Mouse (Mus musculus): ENCODE results near the gene Camta1.

Camta1 gene

GRCm38 (mm10) chr4:151767361-151767760, 94.3 kb downstream of the Camta1 start:
- CTCF ChIA-PET: no interaction called here
- POLR2A ChIA-PET: interaction anchor here in 1 of 4 experiments (1.0 kb wide), 1 partner anchor 14 kb away, joined by 3 read pairs; no protein-coding TSS in a partner anchor

- POLR2A ChIA-PET: interaction anchor here in 1 of 4 experiments (0.7 kb wide), 1 partner anchor 14 kb away, joined by 3 read pairs; no protein-coding TSS in a partner anchor
- CTCF ChIA-PET: interaction anchor here in 1 of 4 experiments (0.5 kb wide), 1 partner anchor 25 kb away, joined by 3 read pairs; no protein-coding TSS in a partner anchor
Observed at GRCm38 (mm10) chr4:151765376-151765775, 96.3 kb downstream of the Camta1 start.

GRCm38 (mm10) chr4:151763928-151764327, 97.7 kb downstream of the Camta1 start:
- ChIA-PET CTCF (interaction anchor here in 2 of 4 experiments (0.5 to 1.0 kb wide), 4 partner anchors 17 to 169 kb away, joined by 3 to 7 read pairs (median 3); no protein-coding TSS in a partner anchor), POLR2A (interaction anchor here in 2 of 4 experiments (0.5 to 2.0 kb wide), 3 partner anchors 14 to 645 kb away, joined by 3 to 6 read pairs (median 3); no protein-coding TSS in a partner anchor)

- CTCF ChIA-PET: interaction anchor here in 1 of 4 experiments (1.1 to 2.3 kb wide), 4 partner anchors 11 to 149 kb away, joined by 3 to 6 read pairs (median 5); no protein-coding TSS in a partner anchor
- POLR2A ChIA-PET: interaction anchor here in 1 of 4 experiments (0.8 to 1.7 kb wide), 2 partner anchors 16 to 339 kb away, joined by 4 read pairs; no protein-coding TSS in a partner anchor
Observed at GRCm38 (mm10) chr4:151759095-151759494, 102.6 kb downstream of the Camta1 start.

GRCm38 (mm10) chr4:151758337-151758736, 103.3 kb downstream of the Camta1 start:
- ChIA-PET CTCF (interaction anchor here in 2 of 4 experiments (0.7 to 2.3 kb wide), 10 partner anchors 10 to 275 kb away, joined by 3 to 7 read pairs (median 4); no protein-coding TSS in a partner anchor), POLR2A (interaction anchor here in 3 of 4 experiments (0.5 to 1.7 kb wide), 3 partner anchors 17 to 104 kb away, joined by 3 to 8 read pairs (median 4); partner anchors contain the start of gene Camta1 (in 1 of the 3))

GRCm38 (mm10) chr4:151757261-151757660, 104.4 kb downstream of the Camta1 start:
- ChIA-PET POLR2A (no interaction called here), CTCF (interaction anchor here in 1 of 4 experiments (0.7 kb wide), 1 partner anchor 27 kb away, joined by 3 read pairs; no protein-coding TSS in a partner anchor)

GRCm38 (mm10) chr4:151756400-151756799, 105.3 kb downstream of the Camta1 start:
- ChIA-PET CTCF (interaction anchor here in 1 of 4 experiments (0.6 kb wide), 1 partner anchor 476 kb away, joined by 3 read pairs; no protein-coding TSS in a partner anchor), POLR2A (interaction anchor here in 1 of 4 experiments (0.5 to 1.3 kb wide), 2 partner anchors 17 to 839 kb away, joined by 3 to 5 read pairs; no protein-coding TSS in a partner anchor)

- CTCF ChIA-PET: no interaction called here
Observed at GRCm38 (mm10) chr4:151753231-151753630, 108.4 kb downstream of the Camta1 start.

GRCm38 (mm10) chr4:151752551-151752950, 109.1 kb downstream of the Camta1 start:
- POLR2A ChIA-PET: interaction anchor here in 2 of 4 experiments (1.1 to 2.4 kb wide), 3 partner anchors 11 to 21 kb away, joined by 4 to 5 read pairs (median 4); no protein-coding TSS in a partner anchor
- CTCF ChIA-PET: no interaction called here

More at GRCm38 (mm10) chr4:151753231-151753630, 108.4 kb downstream of the Camta1 start:
- POLR2A ChIA-PET: interaction anchor here in 2 of 4 experiments (1.1 to 2.4 kb wide), 3 partner anchors 11 to 21 kb away, joined by 4 to 5 read pairs (median 4); no protein-coding TSS in a partner anchor

GRCm38 (mm10) chr4:151751270-151751945, 110.3 kb downstream of the Camta1 start:
- ChIA-PET POLR2A (interaction anchor here in 3 of 4 experiments (0.5 to 2.4 kb wide), 6 partner anchors 9 to 1989 kb away, joined by 3 to 5 read pairs (median 3); no protein-coding TSS in a partner anchor), CTCF (interaction anchor here in 3 of 4 experiments (0.5 to 0.9 kb wide), 4 partner anchors 21 to 534 kb away, joined by 3 to 4 read pairs (median 3); partner anchors contain the start of gene Dnajc11 (in 1 of the 3))

GRCm38 (mm10) chr4:151747723-151748122, 114.0 kb downstream of the Camta1 start:
- CTCF ChIA-PET: interaction anchor here in 1 of 4 experiments (1.8 kb wide), 1 partner anchor 11 kb away, joined by 5 read pairs; no protein-coding TSS in a partner anchor

GRCm38 (mm10) chr4:151746002-151746606, 115.6 kb downstream of the Camta1 start:
- ChIA-PET POLR2A (interaction anchor here in 2 of 4 experiments (0.6 to 1.4 kb wide), 3 partner anchors 14 to 674 kb away, joined by 3 read pairs; no protein-coding TSS in a partner anchor), CTCF (interaction anchor here in 1 of 4 experiments (1.1 kb wide), 1 partner anchor 136 kb away, joined by 3 read pairs; no protein-coding TSS in a partner anchor)

More at GRCm38 (mm10) chr4:151747723-151748122, 114.0 kb downstream of the Camta1 start:
- POLR2A ChIA-PET: interaction anchor here in 1 of 4 experiments (1.1 kb wide), 1 partner anchor 9 kb away, joined by 3 read pairs; no protein-coding TSS in a partner anchor

- POLR2A ChIA-PET: interaction anchor here in 1 of 4 experiments (0.6 to 1.8 kb wide), 3 partner anchors 10 to 54 kb away, joined by 4 to 5 read pairs (median 5); no protein-coding TSS in a partner anchor
- CTCF ChIA-PET: interaction anchor here in 2 of 4 experiments (0.6 to 1.6 kb wide), 2 partner anchors 110 to 459 kb away, joined by 3 to 4 read pairs; no protein-coding TSS in a partner anchor
Observed at GRCm38 (mm10) chr4:151741249-151742137, 120.2 kb downstream of the Camta1 start.

- POLR2A ChIA-PET: interaction anchor here in 3 of 4 experiments (0.5 to 1.3 kb wide), 4 partner anchors 16 to 1087 kb away, joined by 3 to 7 read pairs (median 3); no protein-coding TSS in a partner anchor
- CTCF ChIA-PET: interaction anchor here in 1 of 4 experiments (0.7 kb wide), 1 partner anchor 26 kb away, joined by 3 read pairs; no protein-coding TSS in a partner anchor
Observed at GRCm38 (mm10) chr4:151739348-151739956, 122.2 kb downstream of the Camta1 start.

- ChIA-PET POLR2A (interaction anchor here in 3 of 4 experiments (0.6 to 1.3 kb wide), 8 partner anchors 9 to 1087 kb away, joined by 3 to 8 read pairs (median 3); no protein-coding TSS in a partner anchor), CTCF (interaction anchor here in 2 of 4 experiments (0.6 to 0.9 kb wide), 2 partner anchors 24 to 129 kb away, joined by 3 to 4 read pairs; no protein-coding TSS in a partner anchor)
Observed at GRCm38 (mm10) chr4:151738875-151739274, 122.8 kb downstream of the Camta1 start.

- ChIA-PET POLR2A (interaction anchor here in 3 of 4 experiments (0.6 to 1.3 kb wide), 6 partner anchors 9 to 386 kb away, joined by 3 to 8 read pairs (median 3); no protein-coding TSS in a partner anchor), CTCF (interaction anchor here in 2 of 4 experiments (0.6 to 0.9 kb wide), 2 partner anchors 23 to 128 kb away, joined by 3 to 4 read pairs; no protein-coding TSS in a partner anchor)
Observed at GRCm38 (mm10) chr4:151738280-151738679, 123.4 kb downstream of the Camta1 start.

Measured in embryonic stem cell, embryonic (primary cell).